Mouse (Mus musculus): ENCODE data around the gene Pold1. TPM values are rescaled to one million over a fixed set of nuclear protein-coding genes. Genes with fewer than 3 reads are reported as not detected.

Pold1 gene
- polyA plus RNA-seq, 1 experiment from 2014 or later = 184 TPM

GRCm38 (mm10) chr7:44496771-44497109 is 51.9 kb downstream of the Pold1 start:
- DNase-seq (ENCODE audit: low spot score) = no peak
- under 1% methylated on average over 24 of the region's 26 CpGs for WGBS
- peak overlapping the region; percentile 97 for H3K27ac ChIP-seq
- peak overlapping the region; percentile 79 for H3K4me3 ChIP-seq
- H3K27me3 ChIP-seq (ENCODE audit: low read depth, poor library complexity, severe bottlenecking) = peaks cover 22% of the 10 kb centered on the region
- H3K36me3 ChIP-seq = peaks cover 29% of the 10 kb centered on the region
- no peaks in the 10 kb centered on the region for H3K9me3 ChIP-seq (replicated peaks)
- H3K4me1 ChIP-seq = peaks cover 24% of the 10 kb centered on the region

DNA sequence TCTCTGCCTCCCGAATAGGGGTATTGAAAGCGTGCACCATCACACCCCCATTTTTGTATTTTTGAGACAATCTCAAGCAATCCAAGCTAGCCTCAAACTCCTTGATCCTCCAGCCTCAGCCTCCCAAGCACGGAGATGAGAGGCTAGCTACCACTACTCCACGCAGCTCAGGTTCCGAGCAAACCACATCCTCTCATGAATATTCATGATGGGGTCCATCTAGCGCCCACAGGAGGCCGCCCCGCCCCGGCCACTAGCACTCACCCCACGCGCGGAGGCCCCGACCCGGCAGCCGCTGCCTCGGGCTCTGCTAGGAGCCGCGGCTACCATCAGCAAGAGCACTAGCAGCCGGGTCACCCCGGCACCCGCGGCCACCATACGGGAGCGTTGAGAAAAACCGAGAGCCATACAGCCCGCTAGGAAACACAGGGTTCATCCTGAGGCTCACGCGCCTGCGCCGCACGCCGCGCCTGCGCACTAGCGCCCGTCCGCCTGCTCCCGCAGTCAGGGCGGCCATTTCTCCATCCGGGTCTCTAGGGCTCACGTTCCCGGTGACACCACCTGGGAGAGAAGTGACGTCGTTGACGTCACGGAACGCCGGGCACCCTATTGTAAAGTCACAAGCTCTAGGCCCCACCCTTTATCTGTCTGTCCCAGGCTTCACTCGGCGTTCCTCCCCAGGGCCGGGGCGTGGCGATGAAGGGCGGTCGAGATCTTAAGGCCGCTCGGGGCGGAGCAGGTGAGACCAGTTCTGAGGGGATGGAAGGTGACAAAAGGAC is 52.5 kb downstream of the Pold1 start, which contains the start of the genes Emc10 and Fam71e1:
TSS of gene Emc10 (minus strand) at position 538 of the 779 bp plus-strand sequence.
TSS of gene Fam71e1 (plus strand) at position 590 of the 779 bp plus-strand sequence.
- under 1% methylated on average over 58 of the region's 58 CpGs for WGBS

DNA sequence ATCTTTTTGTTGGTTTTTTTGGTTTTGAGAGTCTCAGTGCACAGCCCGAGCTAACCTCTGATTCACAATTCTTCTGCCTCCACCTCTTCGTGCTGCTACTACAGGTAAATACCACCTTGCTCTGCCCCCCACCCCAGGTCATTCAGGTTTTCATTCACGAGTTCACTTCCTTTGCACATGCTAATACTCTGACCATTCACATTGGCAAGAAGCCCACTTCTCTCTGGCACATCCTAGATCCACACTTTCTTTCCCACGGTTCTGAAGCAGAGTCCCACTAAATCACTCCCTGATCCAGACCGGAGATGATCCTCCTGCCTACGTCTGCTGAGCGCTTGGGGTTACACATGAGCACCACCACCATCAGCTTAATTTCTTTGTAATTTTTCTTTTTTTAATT is 53.6 kb downstream of the Pold1 start:
- Histone ChIP-seq H3K27ac (no peak overlapping the region), H3K27me3 (ENCODE audit: low read depth, poor library complexity, severe bottlenecking) (peaks cover 13% of the 10 kb centered on the region), H3K4me3 (peak overlapping the region; percentile 79), H3K36me3 (peaks cover 45% of the 10 kb centered on the region), H3K4me1 (peaks cover 24% of the 10 kb centered on the region), H3K9me3 (replicated peaks) (no peaks in the 10 kb centered on the region)
- no peak for DNase-seq (ENCODE audit: low spot score)
- 89% methylated on average over 7 of the region's 7 CpGs for WGBS

More for the DNA sequence above, 52.5 kb downstream of the Pold1 start, which contains the start of the genes Emc10 and Fam71e1:
- Histone ChIP-seq H3K9me3 (replicated peaks) (no peaks in the 10 kb centered on the region), H3K4me1 (peaks cover 24% of the 10 kb centered on the region), H3K36me3 (peaks cover 34% of the 10 kb centered on the region), H3K4me3 (peak within 1 kb of the TSS; percentile 79), H3K27me3 (ENCODE audit: low read depth, poor library complexity, severe bottlenecking) (peaks cover 22% of the 10 kb centered on the region), H3K27ac (peak within 1 kb of the TSS; percentile 97)
- peak; percentile 99 for DNase-seq (ENCODE audit: low spot score)

DNA sequence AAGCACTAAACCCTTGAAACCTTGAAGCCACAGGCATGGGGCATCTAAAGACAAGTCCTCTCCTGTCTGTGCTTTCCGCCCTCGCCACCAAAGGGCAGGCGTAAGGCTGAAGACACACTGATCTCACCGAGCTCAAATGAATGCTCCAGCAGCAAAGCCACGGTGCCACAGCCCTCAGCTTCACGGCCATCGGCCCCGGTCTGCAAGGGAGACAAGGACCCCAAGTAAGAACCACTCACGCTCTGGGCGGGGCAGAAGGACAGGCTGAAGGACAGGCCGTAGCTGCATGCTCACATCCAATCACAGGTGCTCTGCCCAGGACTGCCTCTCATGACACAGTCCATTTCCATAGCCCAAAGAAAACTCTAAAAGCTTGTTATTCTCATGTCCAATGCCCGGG is 54.0 kb downstream of the Pold1 start:
- 94% methylated on average over 12 of the region's 12 CpGs for WGBS
- Histone ChIP-seq H3K36me3 (peaks cover 49% of the 10 kb centered on the region), H3K4me1 (peaks cover 24% of the 10 kb centered on the region), H3K4me3 (no peak overlapping the region), H3K27ac (no peak overlapping the region), H3K9me3 (replicated peaks) (no peaks in the 10 kb centered on the region), H3K27me3 (ENCODE audit: low read depth, poor library complexity, severe bottlenecking) (peaks cover 9% of the 10 kb centered on the region)
- no peak for DNase-seq (ENCODE audit: low spot score)

GRCm38 (mm10) chr7:44492166-44492826 is 56.4 kb downstream of the Pold1 start:
- 93% methylated on average over 21 of the region's 21 CpGs for WGBS
- H3K9me3 ChIP-seq (replicated peaks) = no peaks in the 10 kb centered on the region

DNA sequence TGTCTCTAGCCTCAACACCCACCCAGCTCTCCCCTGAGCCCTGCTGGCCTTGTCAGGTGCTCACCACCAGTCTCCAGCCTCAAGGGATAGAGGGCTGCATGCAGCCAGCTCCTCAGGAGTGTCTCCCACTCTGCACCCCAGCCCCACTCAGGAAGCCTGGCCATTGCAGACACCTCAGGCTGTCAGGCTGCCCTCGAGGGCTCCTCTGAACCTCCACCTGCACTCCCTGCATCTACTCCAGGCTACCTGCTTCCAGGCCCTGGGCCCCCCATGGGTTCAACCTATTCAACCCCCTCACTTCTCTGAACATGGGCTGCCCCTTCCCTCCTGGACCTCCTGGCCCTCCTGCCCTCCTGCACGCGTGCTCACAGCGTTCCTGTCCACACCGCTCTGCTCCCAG is 57.3 kb downstream of the Pold1 start:
- no peak overlapping the region for H3K4me3 ChIP-seq
- H3K4me1 ChIP-seq = peaks cover 13% of the 10 kb centered on the region
- H3K36me3 ChIP-seq = peaks cover 62% of the 10 kb centered on the region
- no peaks in the 10 kb centered on the region for H3K27me3 ChIP-seq (ENCODE audit: low read depth, poor library complexity, severe bottlenecking)
- H3K27ac ChIP-seq = no peak overlapping the region
- H3K9me3 ChIP-seq (replicated peaks) = no peaks in the 10 kb centered on the region
- no peak for DNase-seq (ENCODE audit: low spot score)
- 98% methylated on average over 5 of the region's 5 CpGs for WGBS

More at GRCm38 (mm10) chr7:44492166-44492826, 56.4 kb downstream of the Pold1 start:
- H3K4me3 ChIP-seq = no peak overlapping the region
- no peaks in the 10 kb centered on the region for H3K27me3 ChIP-seq (ENCODE audit: low read depth, poor library complexity, severe bottlenecking)
- peaks cover 62% of the 10 kb centered on the region for H3K36me3 ChIP-seq
- no peak overlapping the region for H3K27ac ChIP-seq
- peaks cover 19% of the 10 kb centered on the region for H3K4me1 ChIP-seq
- no peak for DNase-seq (ENCODE audit: low spot score)

- Histone ChIP-seq H3K36me3 (peaks cover 62% of the 10 kb centered on the region), H3K4me1 (peaks cover 6% of the 10 kb centered on the region), H3K4me3 (no peak overlapping the region), H3K27me3 (ENCODE audit: low read depth, poor library complexity, severe bottlenecking) (no peaks in the 10 kb centered on the region), H3K9me3 (replicated peaks) (no peaks in the 10 kb centered on the region), H3K27ac (no peak overlapping the region)
- 98% methylated on average over 4 of the region's 4 CpGs for WGBS
- DNase-seq (ENCODE audit: low spot score) = no peak
Measured at GRCm38 (mm10) chr7:44490281-44490680, 58.4 kb downstream of the Pold1 start.

- 93% methylated on average over 8 of the region's 8 CpGs for WGBS
- Histone ChIP-seq H3K4me1 (no peaks in the 10 kb centered on the region), H3K27me3 (ENCODE audit: low read depth, poor library complexity, severe bottlenecking) (no peaks in the 10 kb centered on the region), H3K9me3 (replicated peaks) (no peaks in the 10 kb centered on the region), H3K27ac (no peak overlapping the region), H3K36me3 (peaks cover 51% of the 10 kb centered on the region), H3K4me3 (no peak overlapping the region)
- DNase-seq (ENCODE audit: low spot score) = no peak
Measured at GRCm38 (mm10) chr7:44488545-44488944, 60.1 kb downstream of the Pold1 start.

DNA sequence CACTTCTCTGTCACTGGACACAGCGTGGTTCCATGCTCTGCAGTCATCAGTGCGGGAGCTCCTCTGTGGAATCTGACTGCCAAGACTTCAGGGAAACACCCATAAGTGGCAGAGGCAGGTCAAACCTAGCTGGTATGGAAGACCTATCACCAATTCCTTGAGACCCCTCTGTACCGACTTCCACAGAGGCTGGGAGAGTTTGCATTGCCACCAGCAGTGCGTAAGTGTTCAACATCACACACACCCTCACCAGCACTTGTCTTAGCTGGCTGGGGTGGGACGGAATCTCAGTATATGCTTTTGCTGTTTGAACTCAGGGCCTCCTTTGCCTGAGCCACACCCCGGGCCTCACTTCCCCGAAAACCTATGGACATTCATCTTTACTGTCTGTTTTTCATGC is 60.7 kb downstream of the Pold1 start:
- 87% methylated on average over 7 of the region's 7 CpGs for WGBS
- Histone ChIP-seq H3K9me3 (replicated peaks) (no peaks in the 10 kb centered on the region), H3K4me1 (no peaks in the 10 kb centered on the region), H3K4me3 (no peak overlapping the region), H3K27me3 (ENCODE audit: low read depth, poor library complexity, severe bottlenecking) (peaks cover 3% of the 10 kb centered on the region; the same call in 1 of the 2 replicates), H3K36me3 (peaks cover 46% of the 10 kb centered on the region), H3K27ac (no peak overlapping the region)
- no peak for DNase-seq (ENCODE audit: low spot score)

DNA sequence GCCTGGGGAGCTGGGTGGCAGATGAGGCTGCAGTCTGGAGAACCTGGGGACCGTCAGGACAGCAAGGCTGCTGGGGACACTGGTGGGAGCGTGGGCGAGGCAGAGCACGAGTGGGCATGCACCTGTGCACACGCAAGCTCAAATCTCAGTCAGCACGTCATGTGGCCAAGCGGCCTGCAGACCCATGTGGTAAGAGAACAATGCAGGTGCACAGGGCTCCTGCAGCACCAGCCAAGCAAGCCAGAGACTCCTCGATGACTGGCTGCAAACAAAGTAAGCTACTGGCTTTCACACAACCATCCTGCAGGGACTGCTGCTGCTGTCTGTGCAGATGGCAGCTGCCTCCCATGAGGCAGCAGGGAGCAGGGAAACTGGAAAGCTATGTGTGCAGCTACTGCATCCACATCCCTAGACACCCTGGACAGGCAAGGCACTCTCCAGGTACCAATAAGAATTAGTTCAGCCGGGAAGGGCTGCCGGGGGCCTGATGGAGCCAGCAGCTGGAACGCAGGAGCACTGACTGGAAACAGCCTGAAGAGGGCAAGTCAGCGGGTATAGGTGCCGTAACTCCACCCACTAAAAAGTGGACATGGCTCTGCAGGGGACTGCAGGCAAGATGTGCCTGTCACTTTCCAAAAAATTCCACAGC is 61.6 kb downstream of the Pold1 start:
- Histone ChIP-seq H3K36me3 (peaks cover 37% of the 10 kb centered on the region), H3K9me3 (replicated peaks) (no peaks in the 10 kb centered on the region), H3K4me1 (no peaks in the 10 kb centered on the region), H3K27ac (no peak overlapping the region), H3K27me3 (ENCODE audit: low read depth, poor library complexity, severe bottlenecking) (peaks cover 12% of the 10 kb centered on the region), H3K4me3 (no peak overlapping the region)
- WGBS = 71% methylated on average over 13 of the region's 13 CpGs
- DNase-seq (ENCODE audit: low spot score) = no peak

- Histone ChIP-seq H3K27me3 (ENCODE audit: low read depth, poor library complexity, severe bottlenecking) (peaks cover 23% of the 10 kb centered on the region), H3K27ac (no peak overlapping the region), H3K4me1 (no peaks in the 10 kb centered on the region), H3K9me3 (replicated peaks) (no peaks in the 10 kb centered on the region), H3K4me3 (no peak overlapping the region), H3K36me3 (peaks cover 23% of the 10 kb centered on the region)
- 74% methylated on average over 7 of the region's 7 CpGs for WGBS
- no peak for DNase-seq (ENCODE audit: low spot score)
Measured at GRCm38 (mm10) chr7:44485572-44486195, 63.0 kb downstream of the Pold1 start.

- H3K27me3 ChIP-seq (ENCODE audit: low read depth, poor library complexity, severe bottlenecking) = peaks cover 30% of the 10 kb centered on the region
- H3K27ac ChIP-seq = no peak overlapping the region
- no peaks in the 10 kb centered on the region for H3K4me1 ChIP-seq
- WGBS = 37% methylated on average over 5 of the region's 5 CpGs
- DNase-seq (ENCODE audit: low spot score) = peak; percentile 87
- peaks cover 16% of the 10 kb centered on the region for H3K36me3 ChIP-seq
- H3K4me3 ChIP-seq = no peak overlapping the region
- no peaks in the 10 kb centered on the region for H3K9me3 ChIP-seq (replicated peaks)
Measured at GRCm38 (mm10) chr7:44484841-44485571, 63.6 kb downstream of the Pold1 start.

All from limb, embryonic 10.5 days (tissue).